8 mouse cellular contexts compared by ENCODE assay signal in the genomic region with DNA sequence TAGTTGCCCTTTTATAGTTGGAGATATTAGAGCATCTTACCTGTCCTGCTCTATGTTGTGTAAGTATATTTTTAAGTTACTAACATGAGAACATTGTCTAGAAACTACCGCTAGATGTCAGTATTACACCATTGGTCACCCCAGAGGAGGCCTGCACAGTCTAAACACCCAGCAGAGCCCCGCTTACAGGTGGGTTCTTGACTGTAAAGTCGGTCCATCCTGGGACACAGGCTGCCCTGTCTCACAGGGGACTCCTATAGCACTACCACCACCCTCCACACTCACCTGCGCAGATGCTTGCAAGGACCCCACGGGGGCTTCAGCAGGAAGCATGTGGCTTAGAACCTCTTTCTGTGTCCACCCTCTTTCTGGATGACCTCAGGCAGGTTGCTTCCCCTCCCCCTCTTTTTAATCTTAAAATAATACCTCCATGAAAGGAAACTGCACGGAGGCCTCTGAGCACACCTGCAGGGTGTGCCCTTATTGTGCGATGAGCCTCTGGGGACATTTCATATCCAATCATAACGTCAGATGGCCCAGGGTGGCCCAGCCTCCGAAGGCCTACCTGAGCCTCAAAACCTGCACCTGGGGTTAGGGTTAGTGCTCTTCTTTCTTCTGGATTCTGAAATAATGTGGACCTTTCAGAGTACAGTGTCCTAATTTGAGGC. TPM values are rescaled to one million over a fixed set of nuclear protein-coding genes. Genes with fewer than 3 reads are reported as not detected.
DNase-seq lines count a peak whose midpoint lies in the region; ATAC-seq lines count a peak whose summit lies in the region.

No protein-coding gene starts in this region.

- intact Hi-C loops in heart, postnatal 14 days (cut with DNase I) = loop anchor here (1.0 to 10.0 kb wide), 4 partner anchors 293 to 617 kb away; partner anchors contain the start of gene Pla2g10

- no peak overlapping the region for H3K4me3 ChIP-seq in embryonic facial prominence, embryonic 13.5 days
- no peak overlapping the region for H3K4me3 ChIP-seq in stomach, embryonic 15.5 days (replicated peaks)

- no peaks in the 10 kb centered on the region for H3K9me3 ChIP-seq in embryonic facial prominence, embryonic 13.5 days
- no peaks in the 10 kb centered on the region for H3K9me3 ChIP-seq in stomach, embryonic 15.5 days

- peak; percentile 23 for DNase-seq in kidney, adult 18-20 months
- DNase-seq in kidney, adult 11 months = no peak
- peak; percentile 10 to 34 for DNase-seq in adrenal gland, postnatal 36 days
- DNase-seq in heart, postnatal 14 days = peak; percentile 22 to 51
- DNase-seq in layer of hippocampus, adult 9-10 months (ENCODE audit: low spot score) = peak; percentile 43
- peak; percentile 77 for DNase-seq in mesoderm, embryonic 11.5 days (ENCODE audit: low read depth, low spot score)

- no peak overlapping the region for H3K27ac ChIP-seq in embryonic facial prominence, embryonic 13.5 days
- no peak overlapping the region for H3K27ac ChIP-seq in stomach, embryonic 15.5 days

- 62% methylated on average over 9 of the region's 9 CpGs for WGBS in embryonic facial prominence, embryonic 13.5 days
- WGBS in stomach, embryonic 15.5 days = 62% methylated on average over 9 of the region's 9 CpGs

- H3K36me3 ChIP-seq in embryonic facial prominence, embryonic 13.5 days = peaks cover 53% of the 10 kb centered on the region
- H3K36me3 ChIP-seq in stomach, embryonic 15.5 days = peaks cover 28% of the 10 kb centered on the region

- H3K27me3 ChIP-seq in embryonic facial prominence, embryonic 13.5 days = no peaks in the 10 kb centered on the region
- H3K27me3 ChIP-seq in stomach, embryonic 15.5 days (replicated peaks) = no peaks in the 10 kb centered on the region

- no peak overlapping the region for H3K9ac ChIP-seq in embryonic facial prominence, embryonic 13.5 days
- no peak overlapping the region for H3K9ac ChIP-seq in stomach, embryonic 15.5 days

- H3K4me2 ChIP-seq in embryonic facial prominence, embryonic 13.5 days = no peak overlapping the region
- H3K4me2 ChIP-seq in stomach, embryonic 15.5 days = no peak overlapping the region

- ATAC-seq in embryonic facial prominence, embryonic 13.5 days (ENCODE audit: insufficient number of reproducible peaks, insufficient read depth, low FRiP score, low TSS enrichment, low read depth) = peak; percentile 84; the same call in 1 of the 2 replicates
- ATAC-seq in stomach, embryonic 15.5 days (ENCODE audit: insufficient read depth, low FRiP score, low read depth) = peak; percentile 79; the same call in 1 of the 2 replicates

- no peaks in the 10 kb centered on the region for H3K4me1 ChIP-seq in embryonic facial prominence, embryonic 13.5 days
- no peaks in the 10 kb centered on the region for H3K4me1 ChIP-seq in stomach, embryonic 15.5 days

RNA-seq across cellular contexts. Expression of gene Ercc4, which starts 7.9 kb away (rescaled TPM):
- 10 to 100 TPM; 15.1 to 16.3 TPM for total RNA-seq in adrenal gland, postnatal 36 days (2021)
- polyA plus RNA-seq in embryonic facial prominence, embryonic 13.5 days (2015; fragmentation: Nextera tagmentation; extraction: Ambion mirVana) = 12.9 and 14.8 TPM in 2 replicates
- total RNA-seq in heart, postnatal 14 days (2021) = 1 to 10 TPM; 7.9 to 8.7 TPM
- 11.4 and 12.2 TPM in 2 replicates for polyA plus RNA-seq in stomach, embryonic 15.5 days (2015; fragmentation: Nextera tagmentation; extraction: Ambion mirVana)
